Mouse (Mus musculus) regulatory T cell (primary cell): Measurements from ENCODE around the gene Kif3b.
"Not testable (repeated sequence)": the region's sequence is repeated elsewhere in the genome, so short reads cannot be mapped to it uniquely, and the experiment has no call there.

Source experiments
- in situ Hi-C: fragments of 300-600 bp; cut with MboI, MseI; formaldehyde crosslinking; loops from one replicate; pipeline ENCODE4 v1.15.1; 2025; ENCODE audit warnings: high pct_unique_total_duplicates

The Kif3b gene

GRCm38 (mm10) chr2:153290938-153291928, at the start of gene Kif3b:
Gene Kif3b, plus strand, starts transcription at chr2:153291413.
- in situ Hi-C loops: loop anchor here (5.0 kb wide), 1 partner anchor 51 kb away; no protein-coding TSS in a partner anchor

GRCm38 (mm10) chr2:153242156-153242555, 49.1 kb upstream of the Kif3b start:
- in situ Hi-C loops: loop anchor here (25.0 kb wide), 1 partner anchor 1795 kb away; no protein-coding TSS in a partner anchor

- in situ Hi-C loops: loop anchor here (5.0 to 25.0 kb wide), 3 partner anchors 38 to 1788 kb away; no protein-coding TSS in a partner anchor
These were observed 41.5 kb upstream of the Kif3b start for GRCm38 (mm10) chr2:153249751-153250150.

- in situ Hi-C loops: no loop called here
These were observed 34.6 kb upstream of the Kif3b start for GRCm38 (mm10) chr2:153256604-153257003.

GRCm38 (mm10) chr2:153259030-153259863, 32.0 kb upstream of the Kif3b start:
- in situ Hi-C loops: no loop called here

GRCm38 (mm10) chr2:153259864-153260674, 31.1 kb upstream of the Kif3b start:
- in situ Hi-C loops: no loop called here

- in situ Hi-C loops: no loop called here
These were observed 28.2 kb upstream of the Kif3b start for GRCm38 (mm10) chr2:153263053-153263452.

- in situ Hi-C loops: no loop called here
These were observed 23.9 kb upstream of the Kif3b start for GRCm38 (mm10) chr2:153267331-153267730.

GRCm38 (mm10) chr2:153270231-153270915, 20.8 kb upstream of the Kif3b start:
- in situ Hi-C loops: not testable (repeated sequence)

- in situ Hi-C loops: not testable (repeated sequence)
These were observed 16.9 kb upstream of the Kif3b start for GRCm38 (mm10) chr2:153274200-153274918.

GRCm38 (mm10) chr2:153274919-153275247, 16.3 kb upstream of the Kif3b start:
- in situ Hi-C loops: no loop called here

- in situ Hi-C loops: not testable (repeated sequence)
These were observed 15.6 kb upstream of the Kif3b start for GRCm38 (mm10) chr2:153275577-153275976.

- in situ Hi-C loops: no loop called here
These were observed 14.8 kb upstream of the Kif3b start for GRCm38 (mm10) chr2:153276440-153276839.

GRCm38 (mm10) chr2:153276846-153277245, 14.4 kb upstream of the Kif3b start:
- in situ Hi-C loops: not testable (repeated sequence)

GRCm38 (mm10) chr2:153278357-153278756, 12.9 kb upstream of the Kif3b start:
- in situ Hi-C loops: no loop called here

GRCm38 (mm10) chr2:153283919-153284318, 7.3 kb upstream of the Kif3b start:
- in situ Hi-C loops: no loop called here

- in situ Hi-C loops: loop anchor here (5.0 kb wide), 1 partner anchor 39 kb away; no protein-coding TSS in a partner anchor
These were observed 4.7 kb upstream of the Kif3b start for GRCm38 (mm10) chr2:153286524-153286923.

- in situ Hi-C loops: loop anchor here (5.0 kb wide), 1 partner anchor 41 kb away; no protein-coding TSS in a partner anchor
These were observed 3.4 kb upstream of the Kif3b start for GRCm38 (mm10) chr2:153287835-153288234.

- in situ Hi-C loops: loop anchor here (5.0 kb wide), 1 partner anchor 50 kb away; no protein-coding TSS in a partner anchor
These were observed 1.2 kb downstream of the Kif3b start for GRCm38 (mm10) chr2:153292305-153292861.
